Mouse (Mus musculus): ENCODE measurements at regions not wholly inside any gene's neighbourhood (a gene's known extent, or its start where the extent isn't known, plus 50 kb on each side); places are given as distances from the start of the nearest gene placed in this dataset.

DNA sequence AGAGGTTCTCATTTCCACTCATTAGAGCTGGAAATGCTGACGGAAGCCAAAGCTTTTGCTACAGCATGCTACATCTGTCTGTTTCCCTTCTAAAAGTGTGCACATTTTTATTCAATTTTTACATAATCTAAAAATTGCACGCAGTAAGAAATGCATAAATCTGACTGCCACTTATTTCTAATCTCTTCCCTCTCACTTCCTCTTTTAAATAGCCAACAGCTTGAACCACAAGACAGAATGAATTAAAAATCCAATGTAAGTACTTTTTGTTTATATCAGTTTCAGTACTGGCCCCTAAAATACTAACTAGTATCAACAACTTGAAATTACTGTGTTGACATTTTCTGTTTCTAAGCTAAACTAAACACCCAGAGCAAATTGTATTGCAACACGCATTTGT is 361.3 kb upstream of the Nt5c1b start:
- no peak overlapping the region for H3K4me2 ChIP-seq (ENCODE audit: low read depth, low read length)
- H3K4me1 ChIP-seq (ENCODE audit: control insufficient read depth, insufficient read depth), result no peaks in the 10 kb centered on the region
- 68% methylated on average over 3 of the region's 3 CpGs for WGBS
- H3K36me3 ChIP-seq (replicated peaks; ENCODE audit: control insufficient read depth, insufficient read depth, low read length), result no peaks in the 10 kb centered on the region
- TF ChIP-seq CTCF (IDR thresholded peaks at IDR 0.05; ENCODE audit: low read depth) (no peak), EP300 (IDR thresholded peaks at IDR 0.05; ENCODE audit: low read depth) (no peak)
- H3K9me3 ChIP-seq (replicated peaks; ENCODE audit: control insufficient read depth, low read length), result no peaks in the 10 kb centered on the region
- ATAC-seq (ENCODE audit: insufficient read depth, low read depth) (no peak), DNase-seq (ENCODE audit: low spot score) (no peak)
- H3K9ac ChIP-seq (replicated peaks; ENCODE audit: low read depth, low read length), result no peak overlapping the region
- no peak overlapping the region for H3K4me3 ChIP-seq (ENCODE audit: low read depth, low read length)
- H3K27ac ChIP-seq (ENCODE audit: low read depth), result no peak overlapping the region
- H3K27me3 ChIP-seq (ENCODE audit: control insufficient read depth, insufficient read depth, low read length), result no peaks in the 10 kb centered on the region

- Histone ChIP-seq H3K27ac (ENCODE audit: low read depth) (no peak overlapping the region), H3K27me3 (ENCODE audit: control insufficient read depth, insufficient read depth, low read length) (no peaks in the 10 kb centered on the region), H3K9me3 (replicated peaks; ENCODE audit: control insufficient read depth, low read length) (no peaks in the 10 kb centered on the region), H3K4me3 (ENCODE audit: low read depth, low read length) (no peak overlapping the region), H3K4me2 (ENCODE audit: low read depth, low read length) (no peak overlapping the region), H3K9ac (replicated peaks; ENCODE audit: low read depth, low read length) (no peak overlapping the region), H3K4me1 (ENCODE audit: control insufficient read depth, insufficient read depth) (no peaks in the 10 kb centered on the region), H3K36me3 (replicated peaks; ENCODE audit: control insufficient read depth, insufficient read depth, low read length) (no peaks in the 10 kb centered on the region)
- ATAC-seq (ENCODE audit: insufficient read depth, low read depth) (no peak), DNase-seq (ENCODE audit: low spot score) (no peak)
- 64% methylated on average over 15 of the region's 15 CpGs for WGBS
- no peak for TF ChIP-seq CTCF (IDR thresholded peaks at IDR 0.05; ENCODE audit: low read depth)
- no peak for TF ChIP-seq EP300 (IDR thresholded peaks at IDR 0.05; ENCODE audit: low read depth)
Measured at GRCm38 (mm10) chr12:10016710-10017581, 352.8 kb upstream of the Nt5c1b start.

GRCm38 (mm10) chr12:10035479-10035878 is 334.3 kb upstream of the Nt5c1b start:
- Histone ChIP-seq H3K36me3 (replicated peaks; ENCODE audit: control insufficient read depth, insufficient read depth, low read length) (no peaks in the 10 kb centered on the region), H3K4me2 (ENCODE audit: low read depth, low read length) (no peak overlapping the region), H3K4me1 (ENCODE audit: control insufficient read depth, insufficient read depth) (no peaks in the 10 kb centered on the region), H3K9me3 (replicated peaks; ENCODE audit: control insufficient read depth, low read length) (no peaks in the 10 kb centered on the region), H3K27ac (ENCODE audit: low read depth) (no peak overlapping the region), H3K9ac (replicated peaks; ENCODE audit: low read depth, low read length) (no peak overlapping the region), H3K4me3 (ENCODE audit: low read depth, low read length) (no peak overlapping the region), H3K27me3 (ENCODE audit: control insufficient read depth, insufficient read depth, low read length) (no peaks in the 10 kb centered on the region)
- ATAC-seq (ENCODE audit: insufficient read depth, low read depth) (no peak), DNase-seq (ENCODE audit: low spot score) (no peak)
- TF ChIP-seq CTCF (IDR thresholded peaks at IDR 0.05; ENCODE audit: low read depth) (no peak), EP300 (IDR thresholded peaks at IDR 0.05; ENCODE audit: low read depth) (no peak)
- 69% methylated on average over 8 of the region's 8 CpGs for WGBS

DNA sequence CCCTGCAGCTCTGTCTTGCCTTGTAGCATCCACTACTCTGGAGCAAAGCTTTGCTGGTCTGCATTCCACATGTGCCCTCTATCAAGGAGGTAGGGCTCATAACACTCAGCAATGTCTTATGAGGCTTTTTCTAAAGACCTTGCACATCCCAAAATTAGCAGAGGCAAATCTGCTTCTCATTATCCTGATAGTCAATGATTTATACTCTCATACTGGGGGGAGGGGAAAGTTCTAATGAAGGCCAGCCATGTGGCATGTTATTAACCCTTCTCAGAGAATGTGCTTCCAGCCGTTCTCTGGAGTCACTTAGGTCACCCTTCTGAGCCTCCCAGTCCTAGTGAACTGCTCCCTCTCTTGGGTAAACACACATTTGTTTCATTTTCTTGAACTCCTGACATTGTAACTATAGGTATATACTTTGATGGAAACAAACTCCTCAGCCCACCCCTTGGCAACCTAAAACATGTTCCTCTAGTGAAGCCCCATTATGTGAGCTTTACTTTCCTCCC is 307.7 kb upstream of the Nt5c1b start:
- Histone ChIP-seq H3K4me1 (ENCODE audit: control insufficient read depth, insufficient read depth) (no peaks in the 10 kb centered on the region), H3K9ac (replicated peaks; ENCODE audit: low read depth, low read length) (no peak overlapping the region), H3K27ac (ENCODE audit: low read depth) (no peak overlapping the region), H3K4me3 (ENCODE audit: low read depth, low read length) (no peak overlapping the region), H3K36me3 (replicated peaks; ENCODE audit: control insufficient read depth, insufficient read depth, low read length) (no peaks in the 10 kb centered on the region), H3K27me3 (ENCODE audit: control insufficient read depth, insufficient read depth, low read length) (no peaks in the 10 kb centered on the region), H3K4me2 (ENCODE audit: low read depth, low read length) (no peak overlapping the region), H3K9me3 (replicated peaks; ENCODE audit: control insufficient read depth, low read length) (no peaks in the 10 kb centered on the region)
- WGBS, result 52% methylated on average over 1 of the region's 1 CpGs
- DNase-seq (ENCODE audit: low spot score) (no peak), ATAC-seq (ENCODE audit: insufficient read depth, low read depth) (no peak)
- TF ChIP-seq CTCF (IDR thresholded peaks at IDR 0.05; ENCODE audit: low read depth) (no peak), EP300 (IDR thresholded peaks at IDR 0.05; ENCODE audit: low read depth) (no peak)

GRCm38 (mm10) chr12:10078341-10078740 is 291.4 kb upstream of the Nt5c1b start:
- 0 out of 2 replicates have a peak, but pooled peaks cover 4% of the 10 kb centered on the region for H3K4me1 ChIP-seq (ENCODE audit: control insufficient read depth, insufficient read depth)
- no peak overlapping the region for H3K4me3 ChIP-seq (ENCODE audit: low read depth, low read length)
- H3K9ac ChIP-seq (replicated peaks; ENCODE audit: low read depth, low read length), result no peak overlapping the region
- DNase-seq (ENCODE audit: low spot score) (no peak), ATAC-seq (ENCODE audit: insufficient read depth, low read depth) (no peak)
- H3K27ac ChIP-seq (ENCODE audit: low read depth), result no peak overlapping the region
- no peak for TF ChIP-seq CTCF (IDR thresholded peaks at IDR 0.05; ENCODE audit: low read depth)
- no peaks in the 10 kb centered on the region for H3K36me3 ChIP-seq (replicated peaks; ENCODE audit: control insufficient read depth, insufficient read depth, low read length)
- H3K4me2 ChIP-seq (ENCODE audit: low read depth, low read length), result no peak overlapping the region
- WGBS, result 54% methylated on average over 5 of the region's 5 CpGs
- H3K27me3 ChIP-seq (ENCODE audit: control insufficient read depth, insufficient read depth, low read length), result no peaks in the 10 kb centered on the region
- no peaks in the 10 kb centered on the region for H3K9me3 ChIP-seq (replicated peaks; ENCODE audit: control insufficient read depth, low read length)

All from heart, postnatal 0 days (tissue).